Mouse (Mus musculus) olfactory bulb, adult 2 months (tissue): ENCODE data around the gene Setd3.

Experiments used
- CTCF ChIP-seq: fragments of 200-500 bp; IDR thresholded peaks from 2 replicates; pipeline ENCODE4 v1.5.1; 2012; ENCODE audit warnings: low read depth, mild to moderate bottlenecking, low read length, moderate library complexity; ENCODE audit not compliant: insufficient read depth
- POLR2A ChIP-seq: fragments of 200-500 bp; IDR thresholded peaks from 2 replicates; pipeline ENCODE4 v1.6.1; 2012; ENCODE audit warnings: mild to moderate bottlenecking, low read depth, low read length, moderate library complexity; ENCODE audit not compliant: insufficient read depth

- TF ChIP-seq POLR2A (no peak), CTCF (no peak)
These were observed 526 bp downstream of the Setd3 start for GRCm38 (mm10) chr12:108178331-108179245.
